Mouse (Mus musculus) retina, postnatal 1 day (tissue): ENCODE results near the gene Mterf1b.
"Not testable (repeated sequence)": the region's sequence is repeated elsewhere in the genome, so short reads cannot be mapped to it uniquely, and the experiment has no call there.

Source experiments
- DNase-seq: peaks from one replicate; pipeline ENCODE4 v3.0.0-alpha.2; 2012

Gene Mterf1b

GRCm38 (mm10) chr5:4191671-4192480 is at the start of gene Mterf1b:
Mterf1b (plus strand) TSS chr5:4192367.
- peak; percentile 35 for DNase-seq

GRCm38 (mm10) chr5:4159418-4160071 is 32.6 kb upstream of the Mterf1b start:
- not testable (repeated sequence) for DNase-seq

- no peak for DNase-seq
Observed at GRCm38 (mm10) chr5:4161554-4161953, 30.6 kb upstream of the Mterf1b start.

- no peak for DNase-seq
Observed at GRCm38 (mm10) chr5:4162461-4162860, 29.7 kb upstream of the Mterf1b start.

GRCm38 (mm10) chr5:4167813-4168529 is 24.2 kb upstream of the Mterf1b start:
- DNase-seq, result not testable (repeated sequence)

- DNase-seq, result not testable (repeated sequence)
Observed at GRCm38 (mm10) chr5:4168530-4168926, 23.6 kb upstream of the Mterf1b start.

- DNase-seq, result not testable (repeated sequence)
Observed at GRCm38 (mm10) chr5:4176421-4176820, 15.7 kb upstream of the Mterf1b start.

- no peak for DNase-seq
Observed at GRCm38 (mm10) chr5:4179364-4179763, 12.8 kb upstream of the Mterf1b start.

- no peak for DNase-seq
Observed at GRCm38 (mm10) chr5:4186815-4187214, 5.4 kb upstream of the Mterf1b start.

- not testable (repeated sequence) for DNase-seq
Observed at GRCm38 (mm10) chr5:4192481-4193246, 497 bp downstream of the Mterf1b start.

GRCm38 (mm10) chr5:4193247-4193628 is 1.1 kb downstream of the Mterf1b start:
- no peak for DNase-seq

- peak; percentile 30 for DNase-seq
Observed at GRCm38 (mm10) chr5:4194166-4194565, 2.0 kb downstream of the Mterf1b start.

GRCm38 (mm10) chr5:4195086-4195485 is 2.9 kb downstream of the Mterf1b start:
- no peak for DNase-seq

- peak; percentile 52 for DNase-seq
Observed at GRCm38 (mm10) chr5:4201368-4201767, 9.2 kb downstream of the Mterf1b start.

- not testable (repeated sequence) for DNase-seq
Observed at GRCm38 (mm10) chr5:4202276-4202810, 10.2 kb downstream of the Mterf1b start.

- not testable (repeated sequence) for DNase-seq
Observed at GRCm38 (mm10) chr5:4210082-4210481, 17.9 kb downstream of the Mterf1b start.

- DNase-seq, result no peak
Observed at GRCm38 (mm10) chr5:4221309-4221708, 29.1 kb downstream of the Mterf1b start.

GRCm38 (mm10) chr5:4221981-4222623 is 29.9 kb downstream of the Mterf1b start:
- DNase-seq, result no peak

GRCm38 (mm10) chr5:4232163-4232562 is 40.0 kb downstream of the Mterf1b start:
- DNase-seq, result no peak

- no peak for DNase-seq
Observed at GRCm38 (mm10) chr5:4234505-4234904, 42.3 kb downstream of the Mterf1b start.

GRCm38 (mm10) chr5:4240120-4240519 is 48.0 kb downstream of the Mterf1b start:
- no peak for DNase-seq

GRCm38 (mm10) chr5:4245004-4245403 is 52.8 kb downstream of the Mterf1b start:
- no peak for DNase-seq
